Mouse (Mus musculus) hindbrain, embryonic 15.5 days (tissue): ENCODE measurements at regions not wholly inside any gene's neighbourhood (a gene's known extent, or its start where the extent isn't known, plus 50 kb on each side); places are given as distances from the start of the nearest gene placed in this dataset.
"Not testable (repeated sequence)": the region's sequence is repeated elsewhere in the genome, so short reads cannot be mapped to it uniquely, and the experiment has no call there.

Experiments used
- ATAC-seq: fragments of 200-750 bp; cut with Nextera tagmentation; 2 replicates; pipeline ENCODE4 v1.8.0; 2017; ENCODE audit warnings: low read depth, moderate number of reproducible peaks, moderate TSS enrichment; ENCODE audit not compliant: low FRiP score
- H3K27ac ChIP-seq: fragments of 300-500 bp; sonication (generic); replicated peaks from 2 replicates; pipeline ENCODE4 v1.5.1; 2015; ENCODE audit warnings: mild to moderate bottlenecking, inconsistent platforms
- H3K27me3 ChIP-seq: fragments of 300-500 bp; sonication (generic); 2 replicates; pipeline ENCODE4 v1.6.1; 2015; ENCODE audit warnings: control low read depth, inconsistent platforms
- H3K36me3 ChIP-seq: fragments of 300-500 bp; sonication (generic); 2 replicates; pipeline ENCODE4 v1.6.1; 2015; ENCODE audit warnings: control low read depth, inconsistent platforms
- H3K4me1 ChIP-seq: fragments of 300-500 bp; sonication (generic); replicated peaks from 2 replicates; pipeline ENCODE4 v1.6.1; 2015; ENCODE audit warnings: control low read depth, inconsistent platforms
- H3K4me2 ChIP-seq: fragments of 300-500 bp; sonication (generic); 2 replicates; pipeline ENCODE4 v1.6.1; 2015; ENCODE audit warnings: moderate library complexity, mild to moderate bottlenecking, inconsistent platforms
- H3K4me3 ChIP-seq: fragments of 300-500 bp; sonication (generic); 2 replicates; pipeline ENCODE4 v1.5.1; 2015; ENCODE audit warnings: mild to moderate bottlenecking, inconsistent platforms
- H3K9ac ChIP-seq: fragments of 300-500 bp; sonication (generic); 2 replicates; pipeline ENCODE4 v1.6.1; 2015; ENCODE audit warnings: inconsistent platforms
- H3K9me3 ChIP-seq: fragments of 300-500 bp; sonication (generic); 2 replicates; pipeline ENCODE4 v1.6.1; 2016; ENCODE audit warnings: control low read depth, inconsistent platforms
- WGBS: fragments of 180-500 bp; shearing (Covaris S2); methylation state at CpG from one replicate; pipeline ENCODE4 v1.1.7; 2015; 5-methylcytosine and 5-hydroxymethylcytosine counted together

DNA sequence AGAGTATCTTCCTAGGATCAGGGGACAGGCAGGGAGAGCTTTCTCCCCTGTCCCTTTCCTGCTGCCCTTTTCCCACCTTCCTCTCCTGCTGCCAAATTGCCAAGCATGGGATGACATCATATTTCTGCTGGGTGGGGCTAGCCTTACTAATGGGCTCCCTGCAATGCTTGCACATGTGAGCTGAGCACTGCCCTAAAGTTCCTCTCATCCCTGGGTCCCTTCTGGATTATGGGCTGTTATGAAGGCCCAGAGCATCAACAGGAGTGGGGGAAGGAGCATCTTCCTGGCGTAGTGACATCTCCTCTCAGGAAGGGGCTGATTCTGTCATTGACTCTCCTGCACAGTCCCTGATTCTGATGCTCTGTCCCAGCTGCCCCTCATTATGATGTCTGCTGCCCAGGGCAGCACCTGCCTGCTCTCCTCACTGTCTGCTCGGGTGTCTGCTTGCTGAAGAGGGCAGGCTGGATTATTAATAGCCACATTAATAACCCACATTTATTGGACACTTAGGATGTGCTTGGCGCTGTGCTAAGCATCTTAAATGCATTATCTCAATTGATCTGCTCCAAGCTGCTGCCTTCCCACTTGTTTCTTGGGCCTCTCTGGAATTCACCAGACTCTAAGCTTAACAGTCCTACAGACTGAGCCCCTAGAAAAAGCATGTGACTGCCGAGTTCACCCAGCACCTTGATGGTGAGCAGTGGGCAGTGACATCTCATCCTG, 219.1 kb downstream of the Tpra1 start:
- H3K4me1 ChIP-seq: peaks cover 8% of the 10 kb centered on the region; the same call in 1 of the 2 replicates
- no peak overlapping the region for H3K9ac ChIP-seq
- H3K4me3 ChIP-seq: no peak overlapping the region
- H3K4me2 ChIP-seq: no peak overlapping the region
- H3K27me3 ChIP-seq: no peaks in the 10 kb centered on the region
- ATAC-seq: peak; percentile 10; the same call in 1 of the 2 replicates
- no peaks in the 10 kb centered on the region for H3K9me3 ChIP-seq
- 51% methylated on average over 4 of the region's 4 CpGs for WGBS
- H3K27ac ChIP-seq: no peak overlapping the region
- H3K36me3 ChIP-seq: no peaks in the 10 kb centered on the region

DNA sequence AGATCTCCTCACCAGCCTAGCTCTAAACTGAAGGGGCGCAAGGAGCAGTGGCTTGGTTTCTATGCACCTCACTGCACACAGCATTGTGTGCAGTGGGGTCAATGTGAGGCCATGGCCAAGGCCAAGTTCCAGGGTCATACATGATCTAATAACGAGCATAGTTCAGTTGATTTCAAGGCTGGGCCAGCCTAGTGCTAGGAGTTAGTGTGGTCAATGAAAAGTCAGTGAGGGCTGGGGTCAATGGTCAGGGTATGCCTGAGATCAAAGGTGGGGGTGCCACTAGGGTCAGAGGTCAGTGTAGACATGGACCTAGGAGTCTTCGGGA, 219.7 kb downstream of the Tpra1 start:
- H3K27ac ChIP-seq: no peak overlapping the region
- H3K36me3 ChIP-seq: no peaks in the 10 kb centered on the region
- WGBS: 69% methylated on average over 3 of the region's 3 CpGs
- H3K4me1 ChIP-seq: peaks cover 8% of the 10 kb centered on the region; the same call in 1 of the 2 replicates
- H3K4me2 ChIP-seq: no peak overlapping the region
- peak; percentile 25; the same call in 1 of the 2 replicates for ATAC-seq
- no peak overlapping the region for H3K4me3 ChIP-seq
- no peaks in the 10 kb centered on the region for H3K27me3 ChIP-seq
- H3K9ac ChIP-seq: no peak overlapping the region
- H3K9me3 ChIP-seq: no peaks in the 10 kb centered on the region

DNA sequence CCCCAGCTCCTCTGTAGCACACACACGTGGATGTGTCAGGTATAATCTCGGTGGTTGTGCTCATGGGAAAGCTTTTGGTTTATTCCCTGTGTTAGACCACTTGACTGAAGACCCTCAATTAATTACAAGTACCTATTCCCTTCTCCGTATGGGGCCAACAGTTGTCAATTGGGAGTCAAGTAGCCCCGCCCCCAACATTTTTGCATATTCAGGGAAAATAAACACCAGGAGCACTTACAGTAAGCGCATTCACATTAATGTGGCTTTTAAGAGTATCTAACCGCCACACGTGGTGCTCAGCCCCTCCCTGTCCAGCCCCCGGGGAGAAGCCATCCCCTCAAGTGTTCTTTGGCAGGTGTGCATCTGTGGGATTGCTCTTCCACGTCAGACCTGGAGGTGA, 223.9 kb downstream of the Tpra1 start:
- Histone ChIP-seq H3K4me1 (peaks cover 8% of the 10 kb centered on the region; the same call in 1 of the 2 replicates), H3K27me3 (no peaks in the 10 kb centered on the region), H3K36me3 (no peaks in the 10 kb centered on the region), H3K9me3 (no peaks in the 10 kb centered on the region), H3K27ac (no peak overlapping the region), H3K4me3 (no peak overlapping the region), H3K9ac (no peak overlapping the region), H3K4me2 (no peak overlapping the region)
- ATAC-seq: no peak
- WGBS: 61% methylated on average over 9 of the region's 9 CpGs

DNA sequence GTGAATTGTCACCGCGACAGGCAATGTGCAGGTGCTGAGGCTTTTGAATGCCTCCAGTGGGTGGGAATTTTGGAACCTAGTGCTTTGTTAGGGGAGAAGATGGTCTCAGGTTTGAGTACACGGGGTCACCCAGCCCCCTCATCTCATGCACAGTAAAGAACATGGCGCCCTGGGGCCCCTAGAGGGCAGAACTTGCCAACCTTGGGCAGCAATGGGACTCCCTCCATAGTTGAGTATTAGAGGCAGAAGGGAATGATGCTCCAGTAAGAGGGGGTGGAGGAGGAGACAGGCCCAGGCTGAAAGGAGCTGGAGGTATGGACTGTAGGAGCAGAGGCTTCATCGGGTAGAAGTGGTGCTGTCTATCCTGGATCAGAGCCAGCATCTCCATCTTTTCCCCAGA, 226.1 kb downstream of the Tpra1 start:
- H3K4me3 ChIP-seq, H3K27me3 ChIP-seq, H3K4me2 ChIP-seq, H3K27ac ChIP-seq, H3K4me1 ChIP-seq, ATAC-seq, H3K36me3 ChIP-seq, H3K9me3 ChIP-seq, H3K9ac ChIP-seq: not testable (repeated sequence)
- WGBS: 60% methylated on average over 5 of the region's 5 CpGs

- 83% methylated on average over 3 of the region's 3 CpGs for WGBS
- no peak overlapping the region for H3K9ac ChIP-seq
- no peaks in the 10 kb centered on the region for H3K4me1 ChIP-seq
- no peaks in the 10 kb centered on the region for H3K27me3 ChIP-seq
- H3K9me3 ChIP-seq: no peaks in the 10 kb centered on the region
- H3K4me3 ChIP-seq: no peak overlapping the region
- H3K36me3 ChIP-seq: no peaks in the 10 kb centered on the region
- H3K4me2 ChIP-seq: no peak overlapping the region
- H3K27ac ChIP-seq: no peak overlapping the region
- ATAC-seq: no peak
Measured at GRCm38 (mm10) chr6:89140469-89140868, 222.0 kb downstream of the Plxna1 start.

GRCm38 (mm10) chr6:89153027-89153662, 209.3 kb downstream of the Plxna1 start:
- Histone ChIP-seq H3K4me1 (no peaks in the 10 kb centered on the region), H3K9me3 (no peaks in the 10 kb centered on the region), H3K9ac (no peak overlapping the region), H3K4me2 (no peak overlapping the region), H3K27me3 (no peaks in the 10 kb centered on the region), H3K27ac (no peak overlapping the region), H3K4me3 (no peak overlapping the region), H3K36me3 (no peaks in the 10 kb centered on the region)
- 75% methylated on average over 11 of the region's 11 CpGs for WGBS
- ATAC-seq: no peak

- H3K4me3 ChIP-seq: no peak overlapping the region
- no peaks in the 10 kb centered on the region for H3K9me3 ChIP-seq
- no peak overlapping the region for H3K9ac ChIP-seq
- H3K27me3 ChIP-seq: no peaks in the 10 kb centered on the region
- H3K4me1 ChIP-seq: no peaks in the 10 kb centered on the region
- no peak overlapping the region for H3K4me2 ChIP-seq
- WGBS: 92% methylated on average over 1 of the region's 1 CpGs
- no peak overlapping the region for H3K27ac ChIP-seq
- ATAC-seq: no peak
- H3K36me3 ChIP-seq: no peaks in the 10 kb centered on the region
Measured at GRCm38 (mm10) chr6:89157501-89157900, 204.9 kb downstream of the Plxna1 start.

GRCm38 (mm10) chr6:89160051-89160450, 202.4 kb downstream of the Plxna1 start:
- H3K9ac ChIP-seq: no peak overlapping the region
- ATAC-seq: no peak
- H3K4me2 ChIP-seq: no peak overlapping the region
- no peaks in the 10 kb centered on the region for H3K4me1 ChIP-seq
- H3K27ac ChIP-seq: no peak overlapping the region
- H3K9me3 ChIP-seq: no peaks in the 10 kb centered on the region
- WGBS: 38% methylated on average over 7 of the region's 7 CpGs
- no peaks in the 10 kb centered on the region for H3K27me3 ChIP-seq
- no peaks in the 10 kb centered on the region for H3K36me3 ChIP-seq
- H3K4me3 ChIP-seq: no peak overlapping the region

DNA sequence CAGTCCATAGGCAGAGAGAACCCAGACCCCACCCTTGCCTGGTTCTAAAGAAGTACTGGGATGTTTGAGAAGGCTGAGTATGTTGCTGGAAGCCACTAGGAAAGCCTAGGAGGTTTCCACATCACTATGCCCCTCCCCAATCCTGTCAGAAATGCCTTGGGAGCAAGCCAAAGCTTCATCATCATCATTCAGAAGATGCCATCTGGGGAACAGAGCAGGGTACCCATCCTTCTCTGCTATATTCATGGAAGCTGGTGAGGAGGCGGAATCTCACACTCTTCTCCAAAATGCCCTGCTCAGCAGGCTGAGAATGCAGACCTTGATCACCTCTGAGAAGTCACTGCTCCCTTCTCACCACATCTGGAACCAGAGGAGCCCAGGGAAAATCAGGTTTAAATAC, 200.7 kb downstream of the Plxna1 start:
- ATAC-seq: no peak
- WGBS: 90% methylated on average over 1 of the region's 1 CpGs
- Histone ChIP-seq H3K9me3 (no peaks in the 10 kb centered on the region), H3K4me2 (no peak overlapping the region), H3K4me3 (no peak overlapping the region), H3K36me3 (no peaks in the 10 kb centered on the region), H3K4me1 (no peaks in the 10 kb centered on the region), H3K9ac (no peak overlapping the region), H3K27me3 (no peaks in the 10 kb centered on the region), H3K27ac (no peak overlapping the region)

GRCm38 (mm10) chr6:89169520-89169919, 192.9 kb downstream of the Plxna1 start:
- Histone ChIP-seq H3K36me3 (no peaks in the 10 kb centered on the region), H3K27me3 (no peaks in the 10 kb centered on the region), H3K9me3 (no peaks in the 10 kb centered on the region), H3K9ac (no peak overlapping the region), H3K4me1 (no peaks in the 10 kb centered on the region), H3K4me2 (no peak overlapping the region), H3K27ac (no peak overlapping the region), H3K4me3 (no peak overlapping the region)
- WGBS: 82% methylated on average over 2 of the region's 2 CpGs
- ATAC-seq: no peak

- H3K27ac ChIP-seq, H3K36me3 ChIP-seq, ATAC-seq, H3K4me3 ChIP-seq, H3K27me3 ChIP-seq, H3K4me1 ChIP-seq, H3K4me2 ChIP-seq, H3K9me3 ChIP-seq, H3K9ac ChIP-seq: not testable (repeated sequence)
- WGBS: 100% methylated on average over 1 of the region's 7 CpGs
Measured at GRCm38 (mm10) chr6:89184920-89185319, 177.5 kb downstream of the Plxna1 start.

GRCm38 (mm10) chr6:89200514-89201284, 161.7 kb downstream of the Plxna1 start:
- not testable (repeated sequence) for H3K9me3 ChIP-seq, H3K9ac ChIP-seq, H3K27me3 ChIP-seq, H3K27ac ChIP-seq, H3K36me3 ChIP-seq, H3K4me1 ChIP-seq
- Histone ChIP-seq H3K4me2 (peak overlapping the region; percentile 52), H3K4me3 (peak overlapping the region; percentile 24)
- peak; percentile 45; the same call in 1 of the 2 replicates for ATAC-seq
- 12% methylated on average over 19 of the region's 19 CpGs for WGBS
